Mouse (Mus musculus): ENCODE results near the gene Nrxn1.

The Nrxn1 gene

GRCm38 (mm10) chr17:90088314-90088650, 1004.6 kb downstream of the Nrxn1 start:
- peak; percentile 90 to 96 for DNase-seq (ENCODE audit: low spot score in 2 of 2)

GRCm38 (mm10) chr17:90087616-90088313, 1005.1 kb downstream of the Nrxn1 start:
- no peak for DNase-seq (ENCODE audit: low spot score in 2 of 2)

GRCm38 (mm10) chr17:90086826-90087225, 1006.0 kb downstream of the Nrxn1 start:
- peak; percentile 47 to 74 for DNase-seq (ENCODE audit: low spot score in 2 of 2)

DNA sequence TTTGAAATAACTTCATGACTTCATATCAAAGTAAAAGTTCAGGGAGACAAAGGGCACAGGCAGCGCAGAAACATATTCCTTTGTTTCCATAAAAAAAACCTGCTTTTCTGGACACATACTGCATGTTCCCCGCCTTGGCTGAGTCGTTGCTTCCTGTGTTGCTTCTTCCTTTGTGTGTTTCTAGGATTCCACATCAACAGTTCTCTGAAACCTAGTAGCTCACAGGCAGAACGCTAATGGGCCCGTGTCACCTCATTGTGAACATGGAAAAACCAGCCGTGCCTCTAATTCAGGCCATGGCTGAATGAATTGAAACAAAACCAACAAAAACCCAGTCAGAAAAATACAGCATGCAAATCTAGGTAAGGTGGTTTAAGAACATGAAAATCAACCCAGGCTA, 1013.9 kb downstream of the Nrxn1 start:
- DNase-seq (ENCODE audit: low spot score in 2 of 2), result no peak

DNA sequence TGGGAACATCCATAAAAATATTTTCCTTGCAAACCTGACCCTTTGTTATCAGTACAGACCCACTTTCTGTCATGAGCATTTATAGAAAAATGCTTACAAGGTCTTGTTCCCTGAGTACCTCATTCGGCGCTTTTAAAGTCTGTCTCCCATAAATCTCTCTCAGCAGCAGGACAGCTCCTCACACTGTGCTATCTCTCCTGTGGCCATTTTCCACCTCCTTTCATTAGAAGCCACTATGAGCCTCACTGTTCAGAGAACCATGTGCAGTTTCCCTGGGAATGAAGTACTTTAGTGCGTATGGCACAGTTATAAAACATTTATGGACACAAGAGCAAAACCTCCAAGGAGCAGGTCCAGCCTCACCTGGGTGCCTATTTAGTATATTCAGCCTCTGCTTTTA, 1014.4 kb downstream of the Nrxn1 start:
- no peak for DNase-seq (ENCODE audit: low spot score in 2 of 2)

DNA sequence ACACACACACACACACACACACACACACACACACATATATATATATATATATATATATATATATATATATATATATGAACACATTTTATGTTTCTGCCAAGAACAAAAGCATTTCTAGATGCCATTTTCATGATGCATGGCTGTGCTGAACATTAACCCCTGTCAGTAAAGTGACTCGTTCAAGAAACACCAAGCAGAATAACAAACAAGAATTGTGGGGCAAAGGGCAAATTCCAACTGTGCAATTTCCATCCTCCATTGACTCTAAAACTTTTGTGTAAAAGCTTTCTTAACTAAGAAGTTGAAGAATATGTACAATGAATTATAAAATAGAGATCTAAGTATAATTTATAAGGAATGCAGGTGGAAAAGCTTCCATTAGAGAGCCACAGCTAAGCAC, 1030.0 kb downstream of the Nrxn1 start:
- DNase-seq (ENCODE audit: low spot score in 2 of 2), result no peak

DNA sequence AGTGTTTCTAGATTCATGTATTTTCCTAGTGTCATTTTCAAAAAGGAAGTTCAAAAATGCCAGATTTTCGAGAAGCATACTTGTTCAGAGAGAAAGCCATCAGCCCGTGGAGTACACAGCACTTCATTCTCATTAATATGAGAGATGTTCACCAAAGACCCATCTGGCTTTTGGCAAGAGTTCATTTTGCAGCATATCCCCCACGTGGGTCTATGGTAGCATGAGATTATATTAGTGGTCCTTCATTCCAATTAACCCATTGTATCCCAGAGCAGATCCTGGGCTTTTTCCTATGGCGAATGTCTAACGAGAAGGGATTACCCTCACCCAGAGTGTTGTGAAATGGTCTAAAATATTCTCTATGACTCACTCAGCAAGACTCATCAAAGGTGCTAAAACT, 1032.0 kb downstream of the Nrxn1 start:
- DNase-seq (ENCODE audit: low spot score in 2 of 2), result peak in 1 of 2 experiments; percentile 23

DNA sequence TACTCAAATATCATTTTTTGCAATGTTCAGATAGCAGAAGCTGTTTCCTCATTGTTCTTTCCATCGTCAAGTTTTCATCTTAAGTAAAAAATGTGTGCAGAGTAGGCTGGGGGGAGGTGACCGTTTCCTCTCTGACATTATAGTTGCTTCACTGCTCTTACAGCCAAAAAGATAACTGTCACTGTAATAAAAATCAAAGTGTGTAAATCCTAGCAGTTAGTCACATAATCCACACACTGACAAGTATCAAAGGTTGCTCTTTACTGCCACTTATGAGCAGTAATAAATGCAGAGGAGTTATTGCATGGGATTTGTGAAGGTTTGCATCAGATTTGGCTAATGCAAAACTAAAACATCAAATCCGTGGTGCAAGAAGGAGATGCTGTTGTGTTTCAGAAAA, 1032.7 kb downstream of the Nrxn1 start:
- no peak for DNase-seq (ENCODE audit: low spot score in 2 of 2)

GRCm38 (mm10) chr17:90059320-90060111, 1033.4 kb downstream of the Nrxn1 start:
- no peak for DNase-seq (ENCODE audit: low spot score in 2 of 2)

GRCm38 (mm10) chr17:90054312-90054711, 1038.6 kb downstream of the Nrxn1 start:
- no peak for DNase-seq (ENCODE audit: low spot score in 2 of 2)

DNA sequence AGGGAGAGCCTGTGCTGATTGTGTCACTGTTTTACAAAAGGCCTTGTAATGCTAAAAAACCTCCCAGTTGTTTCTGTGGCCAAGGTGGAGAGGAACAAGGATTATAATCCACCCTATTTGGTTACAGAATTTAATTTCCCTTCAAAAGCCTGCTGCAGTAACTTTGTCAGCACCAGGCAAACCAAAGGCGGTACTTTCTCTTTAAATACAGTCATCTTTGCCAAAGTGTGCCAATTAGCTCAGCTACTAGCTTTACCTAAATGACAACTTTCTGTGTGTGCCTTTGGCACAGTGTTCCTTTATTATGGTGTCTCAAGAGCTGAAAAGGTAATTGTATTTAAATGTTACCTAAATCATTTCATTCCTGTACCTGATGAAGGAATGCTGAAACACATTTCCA, 1053.6 kb downstream of the Nrxn1 start:
- no peak for DNase-seq (ENCODE audit: low spot score in 2 of 2)

DNA sequence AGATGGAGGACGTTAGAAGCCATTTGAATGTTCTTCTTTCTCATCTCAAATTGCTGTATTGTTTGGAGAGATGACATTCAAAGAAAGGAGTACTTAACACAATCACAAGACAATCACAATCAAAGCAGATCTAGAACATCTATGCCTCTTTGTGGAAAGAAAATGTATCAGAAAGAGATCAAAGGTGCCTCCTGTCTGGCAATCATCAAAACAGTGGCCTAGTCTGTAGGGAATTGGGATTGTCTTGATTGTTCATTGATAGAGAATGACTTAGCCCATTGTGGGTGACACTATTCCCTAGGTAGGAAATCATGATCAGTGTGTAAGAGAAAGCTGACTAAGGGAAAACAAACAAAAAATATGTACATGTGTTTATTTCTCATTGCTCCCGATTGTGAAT, 1060.5 kb downstream of the Nrxn1 start:
- no peak for DNase-seq (ENCODE audit: low spot score in 2 of 2)

DNA sequence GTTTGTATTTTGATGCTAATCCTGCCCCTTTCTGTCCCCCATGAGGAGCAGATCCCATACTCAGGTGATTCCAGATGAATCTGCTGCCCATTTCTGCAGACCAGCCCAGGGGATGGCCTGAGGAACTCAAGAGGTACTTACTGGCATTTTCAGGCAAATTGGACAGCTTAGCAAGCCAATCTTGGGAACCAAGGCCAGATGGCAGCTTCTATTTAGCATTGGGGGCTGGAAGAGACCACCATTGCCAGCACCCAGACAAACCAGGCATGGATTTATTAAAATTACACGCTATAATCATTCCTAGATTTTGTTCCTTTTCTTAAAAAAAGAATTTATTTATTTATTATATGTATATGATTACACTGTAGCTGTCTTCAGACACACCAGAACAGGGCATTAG, 1076.2 kb downstream of the Nrxn1 start:
- DNase-seq (ENCODE audit: low spot score in 2 of 2), result no peak

DNA sequence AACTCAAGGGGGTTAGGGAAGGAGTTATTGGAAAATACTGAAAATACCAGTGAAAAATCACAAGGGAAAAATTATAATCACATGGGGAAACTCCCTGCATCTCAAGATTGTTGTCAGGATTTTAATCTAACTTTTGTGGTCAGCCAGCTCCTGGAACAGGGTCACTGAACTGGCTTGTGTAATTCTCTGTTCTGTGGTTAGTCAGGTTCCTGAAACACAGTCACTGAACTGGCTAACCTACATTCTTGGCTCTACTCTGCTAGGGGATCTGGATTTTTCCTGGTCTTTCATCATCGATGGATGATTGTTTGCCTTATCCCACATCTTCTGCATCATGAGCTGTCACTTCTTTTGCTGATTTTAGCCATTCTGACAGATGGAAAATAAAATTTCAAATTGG, 1081.1 kb downstream of the Nrxn1 start:
- DNase-seq (ENCODE audit: low spot score in 2 of 2), result no peak

DNA sequence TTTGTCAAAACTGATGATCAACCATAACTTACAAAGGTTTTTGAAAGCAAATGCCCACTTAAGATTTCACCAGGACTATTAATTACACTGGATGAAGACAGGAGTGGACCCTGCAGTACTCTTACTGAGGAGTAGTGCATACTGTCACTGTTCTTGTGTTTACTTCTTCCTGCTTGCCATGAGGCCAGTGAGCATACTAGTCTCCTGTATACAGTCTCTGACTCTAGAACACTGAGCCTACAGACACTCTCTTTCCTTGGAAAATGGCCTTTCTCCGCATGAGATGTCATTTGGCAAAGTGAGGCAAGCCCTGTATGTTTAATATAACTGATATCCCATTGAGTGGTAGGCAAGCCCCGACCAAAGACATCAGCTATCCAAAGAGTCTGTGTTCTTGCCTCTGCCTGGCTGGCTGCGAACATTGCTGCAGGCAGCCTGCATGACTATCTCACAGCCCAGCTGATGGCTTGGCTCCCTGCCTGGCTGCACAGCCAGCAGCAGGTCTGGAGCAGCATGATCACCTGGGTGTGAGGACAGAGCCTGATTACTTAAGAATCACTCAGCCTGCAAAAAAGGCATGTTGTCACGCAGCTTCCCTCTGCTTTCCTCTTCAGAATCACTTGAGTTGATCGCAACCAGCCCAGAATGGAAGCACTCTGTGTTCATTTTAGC, 1085.3 kb downstream of the Nrxn1 start:
- DNase-seq (ENCODE audit: low spot score in 2 of 2), result peak; percentile 11 to 29

DNA sequence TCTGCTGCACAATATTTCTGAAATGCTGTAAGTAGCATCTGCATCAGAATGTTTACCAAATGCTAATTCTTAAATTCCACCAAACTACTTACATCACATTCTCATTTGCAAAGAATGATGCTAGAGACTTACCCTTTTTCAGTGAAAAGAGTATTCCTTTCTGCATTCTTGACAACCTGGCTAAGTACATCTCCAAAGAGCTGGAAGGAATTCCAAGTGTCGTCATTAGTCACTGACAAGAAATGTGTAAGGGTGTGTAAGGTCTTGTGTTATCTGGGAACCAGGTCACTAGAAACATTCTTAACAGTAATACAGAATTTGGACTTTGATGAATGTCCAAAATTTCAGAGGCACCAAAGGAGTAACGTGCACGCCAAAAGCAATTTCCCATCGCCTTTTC, 1102.2 kb downstream of the Nrxn1 start:
- DNase-seq (ENCODE audit: low spot score in 2 of 2), result no peak

Measured in frontal cortex, postnatal 36 days (tissue).